Mouse (Mus musculus): ENCODE results near the gene Rbfox2. TPM values are rescaled to one million over a fixed set of nuclear protein-coding genes. Genes with fewer than 3 reads are reported as not detected.
"Not testable (repeated sequence)": the region's sequence is repeated elsewhere in the genome, so short reads cannot be mapped to it uniquely, and the experiment has no call there.

The Rbfox2 gene
- polyA plus RNA-seq, 1 experiment from 2014 or later: 97.4 TPM

DNA sequence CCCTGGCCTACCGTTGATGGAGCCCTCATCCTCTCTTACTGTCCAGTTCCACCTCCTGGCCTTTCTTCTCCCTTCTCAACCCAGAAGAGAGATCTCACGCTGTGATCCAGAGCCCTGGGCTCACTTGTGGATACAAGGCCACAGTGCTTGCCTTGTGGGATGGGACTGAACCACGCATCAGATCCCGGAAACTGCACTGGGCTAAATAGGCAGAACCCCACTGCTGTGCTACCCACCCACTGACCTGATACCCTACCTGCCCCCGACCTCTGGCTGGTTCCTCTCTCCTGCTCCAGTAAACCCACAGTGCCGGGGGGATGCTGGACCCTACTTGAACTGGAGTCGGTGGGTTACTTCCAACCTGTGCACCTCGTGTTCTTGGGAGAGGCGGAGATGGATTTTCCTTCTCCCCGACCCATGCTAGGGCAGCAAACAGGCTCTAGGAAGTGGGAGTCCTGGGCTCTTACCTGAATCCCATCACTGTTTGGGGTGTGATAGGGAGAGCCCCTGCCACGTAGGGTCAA lies 236.0 kb downstream of the Rbfox2 start:
- H3K4me1 ChIP-seq (ENCODE audit: control insufficient read depth, insufficient read depth, low read length): peaks cover 7% of the 10 kb centered on the region; the same call in 1 of the 2 replicates

GRCm38 (mm10) chr15:77069019-77069418 lies 237.8 kb downstream of the Rbfox2 start:
- Histone ChIP-seq H3K4me3 (ENCODE audit: low read depth, low read length) (no peak overlapping the region), H3K27ac (replicated peaks; ENCODE audit: low read depth, low read length) (no peak overlapping the region), H3K4me2 (ENCODE audit: low read depth, low read length) (no peak overlapping the region), H3K36me3 (ENCODE audit: control insufficient read depth, insufficient read depth, low read length) (no peaks in the 10 kb centered on the region), H3K9ac (ENCODE audit: low read depth, low read length) (no peak overlapping the region), H3K4me1 (ENCODE audit: control insufficient read depth, insufficient read depth, low read length) (peaks cover 7% of the 10 kb centered on the region; the same call in 1 of the 2 replicates), H3K27me3 (replicated peaks; ENCODE audit: control insufficient read depth, insufficient read depth, low read length) (no peaks in the 10 kb centered on the region), H3K9me3 (ENCODE audit: control insufficient read depth, low read length) (no peaks in the 10 kb centered on the region)
- 76% methylated on average over 3 of the region's 3 CpGs for WGBS
- no peak for DNase-seq (ENCODE audit: low spot score)
- ATAC-seq (ENCODE audit: low read depth): no peak

More for the DNA sequence above, 236.0 kb downstream of the Rbfox2 start:
- no peak overlapping the region for H3K4me2 ChIP-seq (ENCODE audit: low read depth, low read length)
- no peaks in the 10 kb centered on the region for H3K9me3 ChIP-seq (ENCODE audit: control insufficient read depth, low read length)
- DNase-seq (ENCODE audit: low spot score): no peak
- 88% methylated on average over 10 of the region's 11 CpGs for WGBS
- no peaks in the 10 kb centered on the region for H3K27me3 ChIP-seq (replicated peaks; ENCODE audit: control insufficient read depth, insufficient read depth, low read length)
- H3K27ac ChIP-seq (replicated peaks; ENCODE audit: low read depth, low read length): no peak overlapping the region
- H3K9ac ChIP-seq (ENCODE audit: low read depth, low read length): no peak overlapping the region
- H3K4me3 ChIP-seq (ENCODE audit: low read depth, low read length): no peak overlapping the region
- H3K36me3 ChIP-seq (ENCODE audit: control insufficient read depth, insufficient read depth, low read length): peaks cover 6% of the 10 kb centered on the region; the same call in 1 of the 2 replicates
- no peak for ATAC-seq (ENCODE audit: low read depth)

GRCm38 (mm10) chr15:77068439-77068861 lies 238.4 kb downstream of the Rbfox2 start:
- Histone ChIP-seq H3K36me3 (ENCODE audit: control insufficient read depth, insufficient read depth, low read length) (no peaks in the 10 kb centered on the region), H3K27me3 (replicated peaks; ENCODE audit: control insufficient read depth, insufficient read depth, low read length) (no peaks in the 10 kb centered on the region), H3K27ac (replicated peaks; ENCODE audit: low read depth, low read length) (0 out of 2 replicates have a peak overlapping the region, but pooled peaks have one; percentile 3), H3K9ac (ENCODE audit: low read depth, low read length) (no peak overlapping the region), H3K4me3 (ENCODE audit: low read depth, low read length) (no peak overlapping the region), H3K4me2 (ENCODE audit: low read depth, low read length) (no peak overlapping the region), H3K4me1 (ENCODE audit: control insufficient read depth, insufficient read depth, low read length) (peaks cover 7% of the 10 kb centered on the region; the same call in 1 of the 2 replicates), H3K9me3 (ENCODE audit: control insufficient read depth, low read length) (no peaks in the 10 kb centered on the region)
- WGBS: 61% methylated on average over 3 of the region's 3 CpGs
- DNase-seq (ENCODE audit: low spot score) (no peak), ATAC-seq (ENCODE audit: low read depth) (no peak)

DNA sequence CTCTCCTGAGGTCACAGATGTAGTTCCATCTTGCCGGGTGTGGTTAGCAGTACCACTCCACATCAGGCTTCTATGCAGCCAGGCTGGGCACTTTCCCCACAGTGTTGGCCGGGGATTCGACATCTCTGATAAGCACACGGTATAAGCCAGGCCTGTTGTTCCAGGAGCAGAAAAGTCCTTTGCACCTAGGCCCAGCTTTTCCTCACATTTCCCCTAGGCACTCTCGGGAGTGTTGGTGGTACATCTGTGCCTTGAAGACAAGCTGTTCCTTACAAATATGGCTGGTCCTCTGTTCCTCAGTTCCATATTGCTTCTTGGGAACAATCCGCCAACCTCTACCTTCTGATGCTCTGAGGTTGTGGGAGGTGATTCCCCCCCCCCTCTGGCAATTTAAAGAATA lies 240.6 kb downstream of the Rbfox2 start:
- no peak overlapping the region for H3K4me2 ChIP-seq (ENCODE audit: low read depth, low read length)
- no peak overlapping the region for H3K27ac ChIP-seq (replicated peaks; ENCODE audit: low read depth, low read length)
- H3K9ac ChIP-seq (ENCODE audit: low read depth, low read length): no peak overlapping the region
- no peak for DNase-seq (ENCODE audit: low spot score)
- no peaks in the 10 kb centered on the region for H3K4me1 ChIP-seq (ENCODE audit: control insufficient read depth, insufficient read depth, low read length)
- 84% methylated on average over 6 of the region's 6 CpGs for WGBS
- no peak overlapping the region for H3K4me3 ChIP-seq (ENCODE audit: low read depth, low read length)
- H3K27me3 ChIP-seq (replicated peaks; ENCODE audit: control insufficient read depth, insufficient read depth, low read length): no peaks in the 10 kb centered on the region
- ATAC-seq (ENCODE audit: low read depth): no peak
- H3K36me3 ChIP-seq (ENCODE audit: control insufficient read depth, insufficient read depth, low read length): no peaks in the 10 kb centered on the region
- no peaks in the 10 kb centered on the region for H3K9me3 ChIP-seq (ENCODE audit: control insufficient read depth, low read length)

DNA sequence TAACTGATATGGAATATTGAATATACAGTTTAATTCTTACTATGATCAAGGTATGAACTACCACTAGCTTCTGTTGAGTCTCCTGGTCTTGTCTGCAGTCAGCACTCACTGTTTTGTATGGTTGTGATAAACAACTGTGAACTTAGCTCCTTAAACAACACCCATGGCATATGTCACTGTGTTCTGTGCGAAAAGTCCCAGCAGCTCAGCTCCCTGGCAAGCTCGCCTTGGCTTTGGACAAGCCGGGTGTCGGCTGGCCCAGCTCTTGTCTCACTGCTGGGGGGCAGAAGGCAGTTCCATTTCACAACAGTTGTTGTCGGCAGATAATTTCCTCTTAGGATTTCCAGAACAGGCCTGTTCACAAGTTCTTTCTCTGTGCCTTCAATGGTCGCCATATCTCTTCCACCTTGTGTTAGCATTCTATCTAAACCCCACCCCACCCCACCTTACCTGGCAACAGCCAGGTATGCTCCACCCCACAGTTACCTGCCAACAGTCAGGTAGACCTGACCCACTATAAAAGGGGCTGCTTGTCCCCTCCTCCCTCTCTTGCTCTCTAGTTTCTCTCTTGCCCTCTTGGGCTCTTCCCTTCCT lies 241.4 kb downstream of the Rbfox2 start:
- Histone ChIP-seq H3K4me1 (ENCODE audit: control insufficient read depth, insufficient read depth, low read length) (no peaks in the 10 kb centered on the region), H3K9ac (ENCODE audit: low read depth, low read length) (no peak overlapping the region), H3K27me3 (replicated peaks; ENCODE audit: control insufficient read depth, insufficient read depth, low read length) (no peaks in the 10 kb centered on the region), H3K36me3 (ENCODE audit: control insufficient read depth, insufficient read depth, low read length) (no peaks in the 10 kb centered on the region), H3K27ac (replicated peaks; ENCODE audit: low read depth, low read length) (no peak overlapping the region), H3K9me3 (ENCODE audit: control insufficient read depth, low read length) (no peaks in the 10 kb centered on the region), H3K4me2 (ENCODE audit: low read depth, low read length) (no peak overlapping the region), H3K4me3 (ENCODE audit: low read depth, low read length) (no peak overlapping the region)
- ATAC-seq (ENCODE audit: low read depth) (no peak), DNase-seq (ENCODE audit: low spot score) (no peak)
- WGBS: 85% methylated on average over 6 of the region's 6 CpGs

DNA sequence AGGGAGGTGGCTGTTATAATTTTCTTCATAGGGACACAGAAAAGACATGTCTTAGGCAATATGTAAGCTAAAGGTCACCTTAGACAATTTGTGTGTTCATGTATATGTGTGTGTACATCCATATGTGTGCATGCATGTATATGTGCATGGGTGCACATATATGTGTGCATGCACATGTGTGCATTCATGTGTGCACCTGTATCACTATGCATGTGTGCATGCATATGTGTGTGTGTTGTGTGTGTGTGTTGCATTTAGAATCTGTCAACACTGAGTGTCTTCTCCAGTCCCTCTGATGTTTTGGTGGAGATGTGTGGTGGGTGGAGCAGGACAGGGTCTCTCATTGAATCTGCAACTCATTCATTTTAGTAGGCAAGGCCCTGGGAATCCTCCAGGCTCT lies 244.1 kb downstream of the Rbfox2 start:
- ATAC-seq (ENCODE audit: low read depth): no peak
- no peak overlapping the region for H3K4me3 ChIP-seq (ENCODE audit: low read depth, low read length)
- no peaks in the 10 kb centered on the region for H3K4me1 ChIP-seq (ENCODE audit: control insufficient read depth, insufficient read depth, low read length)
- DNase-seq (ENCODE audit: low spot score): no peak
- no peaks in the 10 kb centered on the region for H3K36me3 ChIP-seq (ENCODE audit: control insufficient read depth, insufficient read depth, low read length)
- no peak overlapping the region for H3K27ac ChIP-seq (replicated peaks; ENCODE audit: low read depth, low read length)
- H3K9me3 ChIP-seq (ENCODE audit: control insufficient read depth, low read length): no peaks in the 10 kb centered on the region
- no peak overlapping the region for H3K4me2 ChIP-seq (ENCODE audit: low read depth, low read length)
- no peaks in the 10 kb centered on the region for H3K27me3 ChIP-seq (replicated peaks; ENCODE audit: control insufficient read depth, insufficient read depth, low read length)
- H3K9ac ChIP-seq (ENCODE audit: low read depth, low read length): no peak overlapping the region

DNA sequence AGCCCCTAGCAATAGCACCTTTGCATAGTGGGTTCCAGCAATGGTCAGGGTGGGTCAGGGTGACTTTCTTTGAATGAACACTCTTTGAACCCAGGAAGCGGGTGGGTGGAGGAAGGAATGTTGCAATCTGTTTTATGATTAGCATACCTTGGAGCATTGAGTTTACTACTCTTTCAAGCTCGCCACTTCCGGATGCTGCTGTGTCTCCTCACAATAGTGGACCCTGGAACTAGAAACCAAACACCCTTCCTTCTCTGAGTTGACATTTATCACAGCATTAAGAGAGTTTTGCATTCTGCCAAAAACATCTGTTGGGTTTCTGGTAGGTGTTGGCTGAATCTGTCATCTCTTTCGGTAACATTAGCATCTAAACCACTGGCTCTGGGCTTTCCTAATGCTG lies 247.4 kb downstream of the Rbfox2 start:
- H3K36me3 ChIP-seq (ENCODE audit: control insufficient read depth, insufficient read depth, low read length); ATAC-seq (ENCODE audit: low read depth); H3K9me3 ChIP-seq (ENCODE audit: control insufficient read depth, low read length); H3K4me3 ChIP-seq (ENCODE audit: low read depth, low read length); H3K9ac ChIP-seq (ENCODE audit: low read depth, low read length); H3K4me1 ChIP-seq (ENCODE audit: control insufficient read depth, insufficient read depth, low read length); H3K27ac ChIP-seq (replicated peaks; ENCODE audit: low read depth, low read length); H3K27me3 ChIP-seq (replicated peaks; ENCODE audit: control insufficient read depth, insufficient read depth, low read length); DNase-seq (ENCODE audit: low spot score); H3K4me2 ChIP-seq (ENCODE audit: low read depth, low read length): not testable (repeated sequence)
- WGBS: 89% methylated on average over 4 of the region's 4 CpGs

DNA sequence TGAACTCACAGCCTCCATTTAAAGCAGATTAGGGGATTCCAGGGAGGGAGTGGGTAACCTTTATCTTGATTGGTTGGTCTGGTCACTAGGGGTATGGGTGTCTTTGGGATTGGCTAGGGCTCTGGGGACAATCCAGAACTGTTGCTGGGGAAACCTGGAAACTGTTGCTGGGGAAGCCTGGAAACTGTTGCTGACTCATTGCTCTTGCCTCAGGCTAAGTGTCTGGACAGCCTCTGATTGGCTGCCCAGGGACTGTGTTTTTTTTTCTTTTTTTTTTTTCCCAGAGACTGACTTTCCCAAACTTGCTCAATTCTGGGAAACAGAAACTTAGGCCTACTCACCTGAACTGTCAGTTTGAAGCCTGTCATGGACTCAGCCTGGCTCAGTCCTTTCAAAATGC lies 248.2 kb downstream of the Rbfox2 start:
- ATAC-seq (ENCODE audit: low read depth) (no peak), DNase-seq (ENCODE audit: low spot score) (no peak)
- H3K9ac ChIP-seq (ENCODE audit: low read depth, low read length): no peak overlapping the region
- H3K9me3 ChIP-seq (ENCODE audit: control insufficient read depth, low read length): no peaks in the 10 kb centered on the region
- H3K4me3 ChIP-seq (ENCODE audit: low read depth, low read length): no peak overlapping the region
- no peaks in the 10 kb centered on the region for H3K27me3 ChIP-seq (replicated peaks; ENCODE audit: control insufficient read depth, insufficient read depth, low read length)
- 0 out of 2 replicates have a peak, but pooled peaks cover 4% of the 10 kb centered on the region for H3K4me1 ChIP-seq (ENCODE audit: control insufficient read depth, insufficient read depth, low read length)
- no peak overlapping the region for H3K4me2 ChIP-seq (ENCODE audit: low read depth, low read length)
- H3K27ac ChIP-seq (replicated peaks; ENCODE audit: low read depth, low read length): no peak overlapping the region
- no peaks in the 10 kb centered on the region for H3K36me3 ChIP-seq (ENCODE audit: control insufficient read depth, insufficient read depth, low read length)

DNA sequence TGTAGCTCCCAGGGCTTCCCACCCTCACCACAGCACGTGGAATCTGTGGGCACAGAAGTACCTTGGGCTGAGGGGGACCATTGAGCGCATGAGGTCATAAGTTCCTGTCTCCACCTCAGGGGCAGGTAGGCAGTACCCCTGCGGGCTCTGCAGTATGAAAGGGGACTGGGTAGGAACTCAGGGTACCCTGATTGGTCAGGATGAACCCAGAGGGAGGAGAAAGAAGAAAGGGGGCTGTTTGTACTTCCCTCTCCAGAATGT lies 250.1 kb downstream of the Rbfox2 start:
- Histone ChIP-seq H3K4me3 (ENCODE audit: low read depth, low read length) (no peak overlapping the region), H3K27me3 (replicated peaks; ENCODE audit: control insufficient read depth, insufficient read depth, low read length) (no peaks in the 10 kb centered on the region), H3K9ac (ENCODE audit: low read depth, low read length) (no peak overlapping the region), H3K4me2 (ENCODE audit: low read depth, low read length) (no peak overlapping the region), H3K36me3 (ENCODE audit: control insufficient read depth, insufficient read depth, low read length) (no peaks in the 10 kb centered on the region), H3K27ac (replicated peaks; ENCODE audit: low read depth, low read length) (peak overlapping the region; percentile 80), H3K4me1 (ENCODE audit: control insufficient read depth, insufficient read depth, low read length) (0 out of 2 replicates have a peak, but pooled peaks cover 4% of the 10 kb centered on the region), H3K9me3 (ENCODE audit: control insufficient read depth, low read length) (no peaks in the 10 kb centered on the region)
- WGBS: 47% methylated on average over 3 of the region's 3 CpGs
- ATAC-seq (ENCODE audit: low read depth) (peak; percentile 31; the same call in 1 of the 2 replicates), DNase-seq (ENCODE audit: low spot score) (no peak)

All from embryonic facial prominence, embryonic 14.5 days (tissue).